Mouse (Mus musculus) liver, embryonic 14.5 days (tissue): ENCODE data around the gene Cby3. TPM values are rescaled to one million over a fixed set of nuclear protein-coding genes. Genes with fewer than 3 reads are reported as not detected.
A peak's percentile ranks its signal among the peaks of the same experiment; 100 is the strongest.

Experiments used
- ATAC-seq: fragments of 200-750 bp; cut with Nextera tagmentation; 2 replicates; pipeline ENCODE4 v1.8.0; 2017; ENCODE audit warnings: moderate number of reproducible peaks, mild to moderate bottlenecking, moderate library complexity; ENCODE audit not compliant: insufficient read depth
- DNase-seq, 3 experiments: peaks; one replicate each; pipeline ENCODE4 v3.0.0-alpha.2; 2012 to 2013; ENCODE audit warnings: low read depth in 3 of 3, low spot score in 3 of 3
- H3K27ac ChIP-seq: fragments of 300-500 bp; sonication (generic); 2 replicates; pipeline ENCODE4 v1.5.1; 2014; ENCODE audit warnings: moderate library complexity, mild to moderate bottlenecking, control low read depth, inconsistent platforms
- H3K27me3 ChIP-seq: fragments of 300-500 bp; sonication (generic); 2 replicates; pipeline ENCODE4 v1.6.1; 2014; ENCODE audit warnings: mild to moderate bottlenecking, low read length, moderate library complexity; ENCODE audit not compliant: control insufficient read depth, insufficient read depth
- H3K36me3 ChIP-seq: fragments of 300-500 bp; sonication (generic); replicated peaks from 2 replicates; pipeline ENCODE4 v1.6.1; 2014; ENCODE audit warnings: low read depth; ENCODE audit not compliant: control insufficient read depth, insufficient read depth
- H3K4me1 ChIP-seq, 2 experiments: fragments of 200-500 bp in 1 of 2; fragments of 300-500 bp in 1 of 2; sonication (generic) in 1 of 2; replicated peaks; 2 replicates each; pipeline ENCODE4 v1.6.1; 2012 to 2014; ENCODE audit warnings: antibody characterized with exemption in 1 of 2, inconsistent platforms in 1 of 2, low read length in 1 of 2; ENCODE audit not compliant: control insufficient read depth in 2 of 2, insufficient read depth in 2 of 2
- H3K4me2 ChIP-seq: fragments of 300-500 bp; sonication (generic); 2 replicates; pipeline ENCODE4 v1.6.1; 2014; ENCODE audit warnings: low read depth, mild to moderate bottlenecking, control low read depth, moderate library complexity
- H3K4me3 ChIP-seq, 2 experiments: fragments of 200-500 bp in 1 of 2; fragments of 300-500 bp in 1 of 2; sonication (generic) in 1 of 2; 2 replicates each; pipeline ENCODE4 v1.5.1; 2012 to 2014; ENCODE audit warnings: low read depth in 2 of 2, low read length in 2 of 2, mild to moderate bottlenecking in 2 of 2, control low read depth in 1 of 2, inconsistent platforms in 1 of 2, moderate library complexity in 1 of 2; ENCODE audit not compliant: insufficient read depth in 1 of 2
- H3K9ac ChIP-seq: fragments of 300-500 bp; sonication (generic); replicated peaks from 2 replicates; pipeline ENCODE4 v1.6.1; 2014; ENCODE audit warnings: mild to moderate bottlenecking, control low read depth, moderate library complexity
- H3K9me3 ChIP-seq: fragments of 300-500 bp; sonication (generic); 2 replicates; pipeline ENCODE4 v1.6.1; 2016; ENCODE audit warnings: low read length, mixed read lengths; ENCODE audit not compliant: control insufficient read depth
- CTCF ChIP-seq: IDR thresholded peaks from 2 replicates; pipeline ENCODE4 v1.5.1; 2016; ENCODE audit warnings: antibody characterized with exemption, low read depth, control low read depth
- EP300 ChIP-seq: IDR thresholded peaks from 2 replicates; pipeline ENCODE4 v1.6.1; 2016; ENCODE audit warnings: antibody characterized with exemption, low read depth
- WGBS: fragments of 180-500 bp; shearing (Covaris S2); extraction: QIAGEN DNeasy Blood & Tissue Kit; methylation state at CpG from one replicate; pipeline ENCODE4 v1.1.7; 2014; ENCODE audit not compliant: insufficient replicate concordance; 5-methylcytosine and 5-hydroxymethylcytosine counted together
- polyA plus RNA-seq, 2 experiments: library from polyadenylated mRNA; depleted of rRNA in 1 of 2; stranded (reverse) in 1 of 2; unstranded in 1 of 2; fragments of >200 nt; fragmentation: Nextera tagmentation in 1 of 2; extraction: Ambion mirVana in 1 of 2; gene quantifications; 2 replicates each; pipeline versions ENCODE4 v1.2.1 to v1.2.3; 2012 to 2014

The Cby3 gene
- polyA plus RNA-seq, 2 experiments: not detected

- DNase-seq (no peak), ATAC-seq (no peak)
- no peaks in the 10 kb centered on the region for H3K36me3 ChIP-seq
- no peaks in the 10 kb centered on the region for H3K9me3 ChIP-seq
- H3K27me3 ChIP-seq: no peaks in the 10 kb centered on the region
- peaks cover 9 to 16% of the 10 kb centered on the region in 2 experiments for H3K4me1 ChIP-seq
- 78% methylated on average over 1 of the region's 1 CpGs for WGBS
- no peak overlapping the region for H3K27ac ChIP-seq
- H3K4me3 ChIP-seq: no peak overlapping the region
- no peak overlapping the region for H3K4me2 ChIP-seq
- no peak overlapping the region for H3K9ac ChIP-seq
- no peak for TF ChIP-seq EP300
- no peak for TF ChIP-seq CTCF
Measured at GRCm38 (mm10) chr11:50373621-50374020, 19.4 kb downstream of the Cby3 start.

- no peak overlapping the region for H3K4me3 ChIP-seq
- H3K9ac ChIP-seq: no peak overlapping the region
- H3K27me3 ChIP-seq: no peaks in the 10 kb centered on the region
- 79% methylated on average over 13 of the region's 13 CpGs for WGBS
- H3K4me2 ChIP-seq: no peak overlapping the region
- TF ChIP-seq EP300 (no peak), CTCF (no peak)
- no peak for ATAC-seq
- H3K36me3 ChIP-seq: peaks cover 5% of the 10 kb centered on the region
- H3K27ac ChIP-seq: no peak overlapping the region
- no peaks in the 10 kb centered on the region for H3K9me3 ChIP-seq
- H3K4me1 ChIP-seq: peaks cover 13 to 18% of the 10 kb centered on the region in 2 experiments
- no peak for DNase-seq
Measured at GRCm38 (mm10) chr11:50374286-50375015, 20.2 kb downstream of the Cby3 start.

- H3K27me3 ChIP-seq: no peaks in the 10 kb centered on the region
- no peak overlapping the region for H3K9ac ChIP-seq
- DNase-seq (no peak), ATAC-seq (no peak)
- no peak overlapping the region for H3K27ac ChIP-seq
- peaks cover 13% of the 10 kb centered on the region for H3K36me3 ChIP-seq
- no peaks in the 10 kb centered on the region for H3K9me3 ChIP-seq
- TF ChIP-seq CTCF: no peak
- TF ChIP-seq EP300: no peak
- H3K4me1 ChIP-seq: peaks cover 17 to 21% of the 10 kb centered on the region in 2 experiments
- H3K4me2 ChIP-seq: no peak overlapping the region
- 73% methylated on average over 5 of the region's 5 CpGs for WGBS
- no peak overlapping the region for H3K4me3 ChIP-seq
Measured at GRCm38 (mm10) chr11:50375421-50375820, 21.2 kb downstream of the Cby3 start.

GRCm38 (mm10) chr11:50376156-50376790 is 22.0 kb downstream of the Cby3 start:
- no peak for DNase-seq
- no peaks in the 10 kb centered on the region for H3K9me3 ChIP-seq
- WGBS: 32% methylated on average over 10 of the region's 10 CpGs
- peak overlapping the region; percentile 91 for H3K9ac ChIP-seq
- H3K4me1 ChIP-seq: peaks cover 16 to 17% of the 10 kb centered on the region in 2 experiments
- H3K4me2 ChIP-seq: peak overlapping the region; percentile 95
- peaks cover 14% of the 10 kb centered on the region for H3K36me3 ChIP-seq
- no peak for TF ChIP-seq EP300
- no peak for TF ChIP-seq CTCF
- H3K27me3 ChIP-seq: no peaks in the 10 kb centered on the region
- H3K4me3 ChIP-seq: peak overlapping the region; percentile 69 to 83
- H3K27ac ChIP-seq: peak overlapping the region; percentile 97
- no peak for ATAC-seq
